Mouse (Mus musculus) heart, postnatal 0 days (tissue): ENCODE data around the gene Marc1.

Experiments used
- CTCF ChIP-seq: IDR thresholded peaks from 2 replicates; pipeline ENCODE4 v1.5.1; 2016; ENCODE audit warnings: antibody characterized with exemption, control low read depth, low read depth
- EP300 ChIP-seq: IDR thresholded peaks from 2 replicates; pipeline ENCODE4 v1.6.1; 2016; ENCODE audit warnings: antibody characterized with exemption, low read depth

- TF ChIP-seq CTCF (peak; percentile 39), EP300 (no peak)
Observed at GRCm38 (mm10) chr1:184793163-184793876, 17.8 kb downstream of the Marc1 start.
